Mouse (Mus musculus) left cerebral cortex, postnatal 4 days (tissue): Measurements from ENCODE around the gene Kcne4. TPM values are rescaled to one million over a fixed set of nuclear protein-coding genes. Genes with fewer than 3 reads are reported as not detected.
A peak's percentile ranks its signal among the peaks of the same experiment; 100 is the strongest.

Experiments used
- DNase-seq: peaks from one replicate; pipeline ENCODE4 v3.0.0-alpha.2; 2022
- intact Hi-C: fragments of 180-260 bp; cut with DNase I; formaldehyde crosslinking; loops from one replicate; pipeline ENCODE4 v1.15.1; 2025
- total RNA-seq, 2 experiments: library from RNA; stranded (reverse); gene quantifications; 2 replicates each; pipeline ENCODE4 v1.2.3; 2021

Kcne4 gene
- total RNA-seq, 2 experiments from 2014 or later: 0.95 to 1.1 TPM

DNA sequence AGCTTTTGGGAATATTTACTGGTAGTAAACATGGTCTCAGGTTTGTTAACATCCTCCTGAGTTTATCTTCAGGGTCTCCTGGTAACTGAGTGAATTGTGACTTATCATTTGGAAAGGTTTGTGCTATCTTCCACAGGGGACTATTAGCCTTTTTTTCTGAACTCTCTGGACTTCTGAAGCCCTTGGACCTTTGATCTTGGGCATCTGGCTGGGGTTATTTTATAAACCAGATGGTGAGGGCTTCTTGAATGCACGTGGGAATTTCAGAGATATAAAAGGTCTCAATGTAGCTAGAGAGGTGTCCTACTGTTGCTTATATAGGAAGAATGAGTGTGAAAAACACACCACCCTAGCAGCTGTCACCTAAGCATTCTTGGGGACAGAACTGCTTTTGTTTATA lies 37.7 kb downstream of the Kcne4 start:
- DNase-seq: no peak
- intact Hi-C loops: no loop called here

DNA sequence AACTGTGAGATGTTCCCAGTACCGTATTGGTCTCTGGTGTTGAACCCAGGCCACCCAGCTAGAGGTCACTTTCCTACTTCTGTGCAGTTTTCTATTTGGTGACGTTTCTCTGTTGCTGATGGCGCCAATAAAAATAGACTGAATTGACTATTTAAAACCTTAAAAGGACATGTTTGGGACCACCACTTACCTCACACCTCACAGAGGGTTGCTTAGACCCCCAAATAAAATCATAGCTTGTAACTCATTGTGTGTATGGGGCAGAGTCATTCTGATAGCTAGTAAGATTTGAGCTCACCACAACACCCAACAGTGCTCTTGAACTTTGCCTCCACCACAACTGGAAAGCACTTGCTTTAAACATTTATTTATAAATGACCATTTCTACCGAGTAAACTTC lies 43.0 kb downstream of the Kcne4 start:
- intact Hi-C loops: no loop called here
- DNase-seq: no peak

DNA sequence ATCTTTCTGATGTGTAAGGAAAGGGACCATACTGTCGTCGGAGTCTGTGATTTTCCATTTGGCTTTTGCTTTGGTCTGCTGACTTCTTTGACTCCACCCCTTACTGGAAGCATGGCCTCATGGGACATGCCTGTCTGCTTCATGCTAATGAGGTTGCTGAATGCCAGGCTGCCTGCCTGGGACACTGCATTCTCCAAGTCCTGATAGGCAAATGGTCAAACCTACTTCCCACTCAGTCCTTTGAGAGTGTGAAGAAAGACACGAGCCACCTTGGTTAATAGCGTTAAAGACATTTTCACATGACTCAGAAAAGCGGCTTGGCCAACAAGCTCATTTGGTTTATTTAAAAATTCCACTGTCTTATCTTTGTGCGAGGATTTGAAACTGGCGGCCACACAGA lies 43.5 kb downstream of the Kcne4 start:
- intact Hi-C loops: no loop called here

DNA sequence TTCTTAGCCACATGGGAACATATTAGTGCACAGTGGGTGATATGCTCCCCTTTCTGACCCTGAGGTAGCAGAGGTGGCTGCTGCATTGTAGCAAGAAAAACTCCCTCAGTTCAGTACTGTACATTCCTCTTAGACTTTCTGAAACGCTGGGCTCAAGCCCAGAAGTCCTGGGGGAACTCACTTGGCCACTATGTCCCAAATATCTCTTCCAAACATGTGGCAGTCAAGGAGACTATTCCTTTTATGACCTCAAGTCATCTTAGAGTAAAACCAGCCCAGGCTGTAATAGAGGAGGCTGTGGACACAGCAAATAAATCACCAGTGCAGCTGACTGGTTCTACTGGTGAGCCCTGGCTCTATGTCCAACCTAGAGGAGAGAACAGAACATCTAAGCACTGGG lies 45.7 kb downstream of the Kcne4 start:
- intact Hi-C loops: no loop called here
- DNase-seq: no peak

More for the DNA sequence above, 43.5 kb downstream of the Kcne4 start:
- peak; percentile 12 for DNase-seq

DNA sequence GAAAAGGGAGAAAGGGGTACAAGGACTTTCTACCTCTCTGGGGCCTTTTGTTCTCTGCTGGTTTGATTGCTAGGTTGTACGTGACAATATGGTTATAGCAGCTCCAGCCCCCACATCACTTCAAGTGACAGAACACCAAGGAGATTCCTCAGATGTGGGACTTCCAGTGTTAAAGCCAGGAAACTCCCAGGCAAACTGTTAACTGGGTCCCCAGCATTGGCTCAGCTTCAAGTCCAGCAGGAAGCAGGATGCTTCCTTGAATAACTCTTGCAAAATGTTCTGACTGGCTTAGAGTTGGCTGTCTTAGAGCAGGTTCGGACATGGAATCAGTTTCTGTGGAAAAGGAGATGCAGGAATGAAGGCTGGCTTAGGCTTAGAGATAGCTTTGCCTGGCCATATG lies 47.3 kb downstream of the Kcne4 start:
- intact Hi-C loops: no loop called here
- DNase-seq: no peak

DNA sequence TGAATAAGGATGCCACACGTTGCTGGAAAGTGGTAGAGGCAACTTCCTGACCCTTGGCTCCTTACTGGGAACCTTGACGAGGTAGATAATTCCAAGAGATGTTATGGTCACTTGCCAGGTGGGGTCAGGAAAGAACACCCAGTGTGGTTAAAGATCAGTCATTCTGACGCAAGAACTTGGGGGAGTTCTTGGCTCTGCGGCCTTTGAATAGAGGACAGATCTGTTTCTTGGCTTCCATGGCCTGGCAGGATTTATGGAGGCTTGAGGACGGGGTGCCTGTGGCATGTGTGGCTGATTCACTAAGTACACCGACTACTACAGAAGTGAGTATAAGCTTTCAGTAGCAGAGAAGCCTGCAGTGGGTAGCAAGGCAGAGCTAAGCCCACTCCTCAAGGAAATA lies 47.8 kb downstream of the Kcne4 start:
- no peak for DNase-seq
- intact Hi-C loops: no loop called here

DNA sequence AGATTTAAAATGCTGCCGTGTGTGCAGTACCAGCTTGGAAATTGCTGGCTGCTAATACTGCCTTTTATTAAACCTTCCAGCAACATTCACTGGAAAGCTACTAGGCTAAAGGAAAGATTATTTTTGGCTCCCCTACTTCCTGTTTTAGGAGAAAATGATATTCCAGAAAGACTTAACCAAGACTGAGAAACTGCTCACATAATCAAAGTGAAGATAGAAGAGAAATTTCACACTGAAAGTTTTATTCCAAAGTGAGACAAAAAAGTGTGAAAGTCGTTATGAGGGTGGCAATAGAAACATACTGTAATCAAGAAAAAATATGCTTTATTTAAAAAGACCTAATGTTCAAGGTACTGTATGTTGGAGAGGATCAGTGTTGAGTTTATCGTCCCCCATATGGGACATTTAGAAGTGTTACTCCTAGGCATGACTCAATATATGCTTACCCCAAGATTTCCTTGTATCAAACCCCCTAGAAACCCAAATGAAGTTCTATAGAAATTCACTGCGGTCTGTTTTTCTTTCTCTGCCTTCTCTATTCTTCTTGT lies 48.3 kb downstream of the Kcne4 start:
- intact Hi-C loops: no loop called here
- no peak for DNase-seq

DNA sequence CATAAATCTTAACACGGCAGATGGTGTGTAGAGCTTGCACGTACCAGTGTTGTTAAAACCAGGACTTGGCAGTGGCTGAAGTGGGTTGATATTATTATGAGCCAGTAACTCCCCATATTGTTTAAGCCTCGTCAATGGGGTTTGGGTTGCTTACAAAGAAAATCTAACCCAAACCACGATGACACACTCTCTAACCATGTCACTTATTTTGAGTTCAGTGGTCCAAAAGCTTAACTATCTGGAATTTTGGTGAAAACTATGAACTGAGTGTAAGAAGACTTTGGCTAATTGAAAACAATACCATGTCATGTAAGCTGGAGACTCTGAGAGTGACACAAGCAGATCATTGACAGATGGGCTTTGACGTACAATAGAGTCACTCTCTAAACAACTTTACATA lies 49.4 kb downstream of the Kcne4 start:
- intact Hi-C loops: no loop called here
- DNase-seq: no peak

DNA sequence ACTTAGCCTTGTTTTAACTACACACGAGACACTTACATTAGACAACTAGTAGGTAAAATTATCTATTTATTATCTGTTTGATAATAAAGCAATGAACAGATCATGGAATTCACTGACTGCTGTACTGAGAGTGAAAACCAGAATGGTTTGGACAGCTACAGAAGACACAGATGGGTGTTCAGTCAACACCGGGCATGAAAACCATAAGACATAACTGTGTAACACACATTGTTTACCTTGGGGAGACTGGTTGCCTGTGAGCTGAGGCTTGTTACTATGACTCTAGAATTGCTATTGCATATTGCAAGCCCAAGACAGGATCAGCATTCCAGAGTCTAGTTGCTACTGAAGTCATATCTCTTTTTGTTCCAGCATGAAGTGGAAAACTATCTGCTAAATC lies 49.9 kb downstream of the Kcne4 start:
- DNase-seq: no peak
- intact Hi-C loops: no loop called here

Other genes starting within 250 kb of the Kcne4 start
- 10 to 100 TPM; 88.4 to 96.8 TPM for gene Acsl3, start 158.9 kb upstream of the Kcne4 start, total RNA-seq
- 10 to 100 TPM; 14.1 to 16.4 TPM for gene Utp14b, start 158.7 kb upstream of the Kcne4 start, total RNA-seq